In the genomic region with DNA sequence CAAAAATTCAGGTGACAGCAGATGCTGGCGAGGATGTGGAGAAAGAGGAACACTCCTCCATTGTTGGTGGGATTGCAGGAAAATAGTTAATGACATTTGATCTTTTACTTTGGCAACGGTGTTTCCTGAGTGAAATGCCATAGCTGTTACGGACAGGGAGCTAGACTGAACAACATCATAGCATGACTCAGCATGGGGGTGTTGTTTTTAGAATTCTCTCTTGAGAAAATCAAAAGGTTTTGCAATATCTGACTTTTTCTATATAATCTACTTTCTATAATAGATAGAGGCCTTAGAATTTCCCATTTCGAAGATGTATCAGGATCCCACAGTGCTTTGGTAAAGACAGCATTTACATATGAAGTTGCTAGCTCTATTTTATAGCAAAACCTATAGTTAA, we compare ENCODE assay signal across 23 mouse cellular contexts. TPM values are rescaled to one million over a fixed set of nuclear protein-coding genes. Genes with fewer than 3 reads are reported as not detected.
"Had no signal": no experiment of that assay in that cellular context is flagged by ENCODE, and none has a peak within 500 bp of the region (broad histone marks: within the 10 kb centered on the region; RNA-seq: fewer than 3 reads in every experiment).

No protein-coding gene starts in this region.

- DNase-seq: gastrocnemius, postnatal 14 days; gastrocnemius, postnatal 36 days; heart, adult 2 months; heart, postnatal 10 days; kidney, adult 11 months; kidney, adult 2 months; kidney, adult 9 months; kidney, postnatal 14 days; kidney, postnatal 36 days; layer of hippocampus, postnatal 36 days had no signal

- H3K36me3 ChIP-seq: heart, embryonic 12.5 days; hindbrain, embryonic 13.5 days; hindbrain, embryonic 15.5 days; kidney, embryonic 15.5 days; limb, embryonic 13.5 days; limb, embryonic 15.5 days; liver, embryonic 12.5 days had no signal

- H3K9me3 ChIP-seq: heart, embryonic 12.5 days; hindbrain, embryonic 13.5 days; hindbrain, embryonic 15.5 days; kidney, embryonic 15.5 days; limb, embryonic 13.5 days; limb, embryonic 15.5 days; liver, embryonic 12.5 days had no signal

- H3K4me3 ChIP-seq: heart, adult 2 months; heart, embryonic 12.5 days; hindbrain, embryonic 13.5 days; hindbrain, embryonic 15.5 days; kidney, embryonic 15.5 days; limb, embryonic 13.5 days; limb, embryonic 15.5 days; liver, embryonic 12.5 days had no signal

- H3K4me1 ChIP-seq: heart, embryonic 12.5 days; hindbrain, embryonic 13.5 days; hindbrain, embryonic 15.5 days; kidney, embryonic 15.5 days; limb, embryonic 13.5 days; limb, embryonic 15.5 days; liver, embryonic 12.5 days had no signal

- ATAC-seq: intestine, embryonic 16.5 days; liver, embryonic 12.5 days had no signal

- H3K27ac ChIP-seq: heart, adult 2 months; hindbrain, embryonic 13.5 days; hindbrain, embryonic 15.5 days; hindbrain, postnatal 0 days; kidney, embryonic 15.5 days; kidney, postnatal 0 days; limb, embryonic 13.5 days; limb, embryonic 15.5 days; liver, embryonic 12.5 days; liver, embryonic 14.5 days had no signal

- H3K27me3 ChIP-seq: heart, embryonic 12.5 days; hindbrain, embryonic 13.5 days; hindbrain, embryonic 15.5 days; kidney, embryonic 15.5 days; limb, embryonic 13.5 days; limb, embryonic 15.5 days; liver, embryonic 12.5 days had no signal

RNA-seq across cellular contexts. Expression of gene Trpm3, which starts 39.7 kb away (rescaled TPM):
- total RNA-seq: hematopoietic stem cell, adult 5-6 weeks; liver, adult 2 months had no signal
- polyA plus RNA-seq: liver, adult 2 months; liver, embryonic 12.5 days had no signal
